Mouse (Mus musculus) limb, embryonic 11.5 days (tissue): ENCODE results near the gene Slc11a1. TPM values are rescaled to one million over a fixed set of nuclear protein-coding genes. Genes with fewer than 3 reads are reported as not detected.
A peak's percentile ranks its signal among the peaks of the same experiment; 100 is the strongest.

Experiments
- microRNA counts: library from miRNA; unstranded; fragments of <30 nt; microRNA quantifications from one replicate; lab custom pipeline; 2016
- microRNA-seq: library from miRNA; unstranded; fragments of <30 nt; microRNA quantifications from one replicate; pipeline ENCODE4, GENCODE M21; 2016
- polyA plus RNA-seq: library from polyadenylated mRNA; unstranded; fragments of >200 nt; fragmentation: Nextera tagmentation; extraction: Ambion mirVana; gene quantifications from 2 replicates; pipeline ENCODE4 v1.2.1, GENCODE M21; 2014

Gene Slc11a1
- polyA plus RNA-seq, 1 experiment from 2014 or later, result 1.8 TPM

MicroRNA genes within 50 kb of the gene (microRNA counts, 519-probe panel; counts per million panel counts)
- microRNA mmu-miR-26b (lab: Ali Mortazavi, UCI), result 4,079 counts per million, percentile 60 among the panel's probes with 10 or more counts

Small RNA genes lying within 50 kb of the gene (microRNA-seq; reads per million reads assigned to microRNA genes)
- gene Mir26b, result 17,359 reads per million, percentile 97 among the genes with 10 or more reads in this experiment

Other genes with a start within 250 kb of the Slc11a1 start
- gene Rufy4, start 249.7 kb upstream of the Slc11a1 start, polyA plus RNA-seq, result 0.07 TPM in 1 of 2 replicates, not detected in the other
- 0.08 and 0.14 TPM in 2 replicates for gene Cxcr2, start 221.2 kb upstream of the Slc11a1 start, polyA plus RNA-seq
- gene Cxcr1, start 180.6 kb upstream of the Slc11a1 start, polyA plus RNA-seq, result not detected in 2 replicates
- 314 and 323 TPM in 2 replicates for gene Arpc2, start 139.1 kb upstream of the Slc11a1 start, polyA plus RNA-seq
- 0.51 TPM in 1 of 2 replicates, not detected in the other for gene Gpbar1, start 96.6 kb upstream of the Slc11a1 start, polyA plus RNA-seq
- gene Aamp, start 90.5 kb upstream of the Slc11a1 start, polyA plus RNA-seq, result 218 and 223 TPM in 2 replicates
- gene Pnkd, start 90.3 kb upstream of the Slc11a1 start, polyA plus RNA-seq, result 118 and 119 TPM in 2 replicates
- gene Tmbim1, start 69.6 kb upstream of the Slc11a1 start, polyA plus RNA-seq, result 10.3 and 10.5 TPM in 2 replicates
- gene Catip, start 13.1 kb upstream of the Slc11a1 start, polyA plus RNA-seq, result 0.25 and 0.79 TPM in 2 replicates
- gene Ctdsp1, start 16.3 kb downstream of the Slc11a1 start, polyA plus RNA-seq, result 74.7 and 75.8 TPM in 2 replicates
- gene Vil1, start 34.2 kb downstream of the Slc11a1 start, polyA plus RNA-seq, result 0.16 and 0.18 TPM in 2 replicates
- gene Cnot9, start 130.9 kb downstream of the Slc11a1 start, polyA plus RNA-seq, result 113 and 120 TPM in 2 replicates
- gene Plcd4, start 167.7 kb downstream of the Slc11a1 start, polyA plus RNA-seq, result 0.53 and 0.79 TPM in 2 replicates
- 46.4 and 52.2 TPM in 2 replicates for gene Usp37, start 169.1 kb downstream of the Slc11a1 start, polyA plus RNA-seq
- gene Zfp142, start 213.1 kb downstream of the Slc11a1 start, polyA plus RNA-seq, result 10.2 and 11.6 TPM in 2 replicates
- 15.4 and 15.9 TPM in 2 replicates for gene Bcs1l, start 213.1 kb downstream of the Slc11a1 start, polyA plus RNA-seq
- gene Rnf25, start 226.2 kb downstream of the Slc11a1 start, polyA plus RNA-seq, result 8.8 and 9.2 TPM in 2 replicates
- gene Stk36, start 226.2 kb downstream of the Slc11a1 start, polyA plus RNA-seq, result 13.6 and 16.1 TPM in 2 replicates